10 mouse cellular contexts compared by ENCODE assay signal in the genomic region with DNA sequence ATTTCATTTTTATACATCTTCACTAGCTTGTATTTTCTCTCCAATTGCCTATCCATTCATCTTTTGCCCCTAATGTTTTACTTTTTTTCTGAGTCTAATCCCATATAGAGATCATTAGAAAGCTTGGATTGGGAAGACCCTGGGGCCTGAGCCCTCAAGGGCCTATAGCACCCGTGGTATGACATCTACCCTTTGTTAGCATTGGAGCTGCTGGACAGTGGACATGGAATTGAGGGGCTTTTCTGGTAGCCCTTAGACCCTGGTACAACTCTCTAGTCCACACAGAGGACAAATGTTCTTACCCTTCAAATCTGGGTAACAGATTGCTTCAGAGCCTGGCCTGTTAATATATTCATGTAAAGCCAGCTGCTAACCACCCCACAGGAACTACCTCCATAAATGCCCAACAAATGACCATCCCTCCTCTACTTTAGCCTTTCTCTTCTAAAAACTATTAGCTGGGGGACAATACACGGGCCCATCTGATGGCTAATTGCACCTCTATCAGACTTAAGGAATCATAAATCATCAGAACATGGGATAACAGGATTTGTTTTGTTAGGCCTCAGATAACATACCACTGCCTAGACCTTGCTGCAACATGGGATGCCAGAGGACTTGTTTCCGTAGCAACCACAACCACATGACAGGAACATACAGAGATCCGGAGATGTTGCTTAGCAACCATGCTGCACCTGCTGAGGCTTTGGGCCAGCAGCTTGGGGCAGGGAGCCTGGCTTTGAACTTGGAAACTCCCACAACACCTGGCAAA. TPM values are rescaled to one million over a fixed set of nuclear protein-coding genes. Genes with fewer than 3 reads are reported as not detected.
DNase-seq lines count a peak whose midpoint lies in the region; ATAC-seq lines count a peak whose summit lies in the region.
"Had no signal": no experiment of that assay in that cellular context is flagged by ENCODE, and none has a peak within 500 bp of the region (broad histone marks: within the 10 kb centered on the region; RNA-seq: fewer than 3 reads in every experiment).

No protein-coding gene starts in this region.

- DNase-seq in lung, postnatal 25 days (ENCODE audit: low spot score), result no peak
- peak; percentile 60 for DNase-seq in midbrain, embryonic 10.5 days (ENCODE audit: low spot score)
- DNase-seq in thymus, postnatal 10 days (ENCODE audit: low spot score in 2 of 2), result peak; percentile 42 to 44
- DNase-seq in heart, adult 18-20 months, result no peak
- DNase-seq: lung, postnatal 10 days had no signal

- no peak overlapping the region for H3K4me2 ChIP-seq in lung, embryonic 16.5 days (ENCODE audit: low read depth, low read length)
- no peak overlapping the region for H3K4me2 ChIP-seq in forebrain, embryonic 15.5 days (replicated peaks)
- H3K4me2 ChIP-seq: embryonic facial prominence, embryonic 12.5 days had no signal

- 0 out of 2 replicates have a peak overlapping the region, but pooled peaks have one; percentile 4 for H3K27ac ChIP-seq in lung, embryonic 16.5 days (ENCODE audit: low read length)
- peak overlapping the region; percentile 65 for H3K27ac ChIP-seq in forebrain, embryonic 15.5 days (replicated peaks)
- H3K27ac ChIP-seq in midbrain, embryonic 10.5 days (replicated peaks), result peak overlapping the region; percentile 47
- H3K27ac ChIP-seq: embryonic facial prominence, embryonic 12.5 days had no signal

- H3K36me3 ChIP-seq in lung, embryonic 16.5 days (ENCODE audit: control insufficient read depth, insufficient read depth, low read length), result no peaks in the 10 kb centered on the region
- H3K36me3 ChIP-seq in forebrain, embryonic 15.5 days, result no peaks in the 10 kb centered on the region
- no peaks in the 10 kb centered on the region for H3K36me3 ChIP-seq in midbrain, embryonic 10.5 days
- H3K36me3 ChIP-seq: embryonic facial prominence, embryonic 12.5 days had no signal

- no peaks in the 10 kb centered on the region for H3K9me3 ChIP-seq in lung, embryonic 16.5 days (ENCODE audit: control insufficient read depth, low read length)
- no peaks in the 10 kb centered on the region for H3K9me3 ChIP-seq in forebrain, embryonic 15.5 days
- H3K9me3 ChIP-seq in midbrain, embryonic 10.5 days (replicated peaks), result no peaks in the 10 kb centered on the region
- H3K9me3 ChIP-seq: embryonic facial prominence, embryonic 12.5 days had no signal

- H3K9ac ChIP-seq in lung, embryonic 16.5 days (ENCODE audit: low read length), result no peak overlapping the region
- H3K9ac ChIP-seq in forebrain, embryonic 15.5 days (replicated peaks), result no peak overlapping the region
- H3K9ac ChIP-seq: embryonic facial prominence, embryonic 12.5 days had no signal

- no peak overlapping the region for H3K4me3 ChIP-seq in lung, embryonic 16.5 days (ENCODE audit: low read length)
- no peak overlapping the region for H3K4me3 ChIP-seq in forebrain, embryonic 15.5 days
- H3K4me3 ChIP-seq in midbrain, embryonic 10.5 days, result no peak overlapping the region
- H3K4me3 ChIP-seq: embryonic facial prominence, embryonic 12.5 days had no signal

- no peak for ATAC-seq in lung, embryonic 16.5 days (ENCODE audit: low read depth)
- peak; percentile 84 for ATAC-seq in forebrain, embryonic 15.5 days (replicated peaks)
- no peak for ATAC-seq in erythroid progenitor cell, adult 5-6 weeks (replicated peaks; ENCODE audit: low FRiP score, poor library complexity, severe bottlenecking)
- ATAC-seq in monocyte, adult 5-6 weeks (replicated peaks; ENCODE audit: insufficient number of reproducible peaks, low FRiP score, low TSS enrichment, poor library complexity, severe bottlenecking), result no peak

- no peaks in the 10 kb centered on the region for H3K27me3 ChIP-seq in lung, embryonic 16.5 days (ENCODE audit: control insufficient read depth, insufficient read depth, low read depth, low read length)
- no peaks in the 10 kb centered on the region for H3K27me3 ChIP-seq in forebrain, embryonic 15.5 days
- H3K27me3 ChIP-seq in midbrain, embryonic 10.5 days (ENCODE audit: low read depth, poor library complexity, severe bottlenecking), result no peaks in the 10 kb centered on the region
- H3K27me3 ChIP-seq: embryonic facial prominence, embryonic 12.5 days had no signal

- peaks cover 3% of the 10 kb centered on the region; the same call in 1 of the 2 replicates for H3K4me1 ChIP-seq in lung, embryonic 16.5 days (replicated peaks; ENCODE audit: control insufficient read depth, insufficient read depth, low read length)
- peaks cover 22% of the 10 kb centered on the region for H3K4me1 ChIP-seq in forebrain, embryonic 15.5 days
- H3K4me1 ChIP-seq in midbrain, embryonic 10.5 days, result peaks cover 15% of the 10 kb centered on the region
- H3K4me1 ChIP-seq: embryonic facial prominence, embryonic 12.5 days had no signal

- WGBS in lung, embryonic 16.5 days, result 44% methylated on average over 4 of the region's 4 CpGs
- WGBS in forebrain, embryonic 15.5 days, result 51% methylated on average over 4 of the region's 4 CpGs
- 70% methylated on average over 4 of the region's 4 CpGs for WGBS in midbrain, embryonic 10.5 days

RNA-seq across cellular contexts. Expression of gene Chd6, which starts 39.0 kb away (rescaled TPM):
- polyA plus RNA-seq in lung, embryonic 16.5 days (2015; fragmentation: Nextera tagmentation; extraction: Ambion mirVana), result 33.8 and 33.9 TPM in 2 replicates
- polyA plus RNA-seq in forebrain, embryonic 15.5 days (2015; fragmentation: Nextera tagmentation; extraction: Ambion mirVana), result 39.5 and 40.5 TPM in 2 replicates
- 22.8 and 29.0 TPM in 2 replicates for polyA plus RNA-seq in midbrain, embryonic 10.5 days (2016; fragmentation: Nextera tagmentation; extraction: Ambion mirVana)
- 33.5 and 45.8 TPM in 2 replicates for total RNA-seq in erythroid progenitor cell, adult 5-6 weeks (2015; ENCODE audit: low replicate concordance)
- 30.5 and 33.4 TPM in 2 replicates for total RNA-seq in erythroid progenitor cell, adult 5-6 weeks (2017; ENCODE audit: low replicate concordance)
- 10 to 100 TPM; 21.4 to 40.5 TPM for total RNA-seq in heart, adult 18-20 months (2021)
- total RNA-seq in monocyte, adult 5-6 weeks (2017), result 30.0 to 80.8 TPM (median 51.0 TPM) in 3 replicates

Comparison
In these comparisons a context has a peak if more than half of its experiments do, and no peak if none do; other contexts are left out.
1. H3K27ac ChIP-seq: peak in every context shown above with its lines; median percentile 65 in forebrain, embryonic 15.5 days; 47 in midbrain, embryonic 10.5 days; 4 in lung, embryonic 16.5 days.
2. DNase-seq: peak in midbrain, embryonic 10.5 days (single experiment) and thymus, postnatal 10 days (2 of 2); none in lung, postnatal 25 days (single experiment) and heart, adult 18-20 months (0 of 2).